Mouse (Mus musculus): ENCODE data around the gene Fcna. TPM values are rescaled to one million over a fixed set of nuclear protein-coding genes. Genes with fewer than 3 reads are reported as not detected.

Gene Fcna
- 0.26 and 1.5 TPM in 2 replicates for polyA plus RNA-seq (2016; fragmentation: Nextera tagmentation; extraction: Ambion mirVana)

GRCm38 (mm10) chr2:25627811-25628210, at the start of gene Fcna:
Fcna (minus strand) TSS chr2:25628030.
- H3K27ac ChIP-seq: no peak within 1 kb of the TSS
- H3K9me3 ChIP-seq: no peaks in the 10 kb centered on the region
- 75% methylated on average over 6 of the region's 6 CpGs for WGBS

GRCm38 (mm10) chr2:25676486-25676885, 48.7 kb upstream of the Fcna start, which contains the start of gene Lcn6:
Lcn6 (plus strand) TSS chr2:25676786.
- H3K9me3 ChIP-seq: no peaks in the 10 kb centered on the region
- no peaks in the 10 kb centered on the region for H3K36me3 ChIP-seq
- DNase-seq (ENCODE audit: low spot score): no peak
- H3K27me3 ChIP-seq (ENCODE audit: insufficient read depth, poor library complexity, severe bottlenecking): peaks cover 11% of the 10 kb centered on the region; the same call in 1 of the 2 replicates
- WGBS: 82% methylated on average over 3 of the region's 3 CpGs
- no peak within 1 kb of the TSS for H3K4me3 ChIP-seq
- no peak within 1 kb of the TSS for H3K27ac ChIP-seq
- H3K4me1 ChIP-seq: no peaks in the 10 kb centered on the region

More at GRCm38 (mm10) chr2:25627811-25628210, at the start of gene Fcna:
- no peak for DNase-seq (ENCODE audit: low spot score)
- Histone ChIP-seq H3K4me3 (no peak within 1 kb of the TSS), H3K4me1 (peaks cover 10% of the 10 kb centered on the region), H3K36me3 (no peaks in the 10 kb centered on the region), H3K27me3 (ENCODE audit: insufficient read depth, poor library complexity, severe bottlenecking) (peaks cover 26% of the 10 kb centered on the region; the same call in 1 of the 2 replicates)

- DNase-seq (ENCODE audit: low spot score): no peak
- WGBS: 77% methylated on average over 1 of the region's 1 CpGs
- Histone ChIP-seq H3K27me3 (ENCODE audit: insufficient read depth, poor library complexity, severe bottlenecking) (no peaks in the 10 kb centered on the region), H3K4me1 (no peaks in the 10 kb centered on the region), H3K9me3 (no peaks in the 10 kb centered on the region), H3K27ac (no peak overlapping the region), H3K36me3 (no peaks in the 10 kb centered on the region), H3K4me3 (no peak overlapping the region)
These were observed 38.7 kb upstream of the Fcna start for GRCm38 (mm10) chr2:25666516-25666915.

GRCm38 (mm10) chr2:25664125-25664524, 36.3 kb upstream of the Fcna start:
- no peaks in the 10 kb centered on the region for H3K9me3 ChIP-seq
- no peaks in the 10 kb centered on the region for H3K36me3 ChIP-seq
- DNase-seq (ENCODE audit: low spot score): no peak
- WGBS: 84% methylated on average over 5 of the region's 5 CpGs
- H3K4me3 ChIP-seq: no peak overlapping the region
- no peaks in the 10 kb centered on the region for H3K27me3 ChIP-seq (ENCODE audit: insufficient read depth, poor library complexity, severe bottlenecking)
- H3K27ac ChIP-seq: no peak overlapping the region
- no peaks in the 10 kb centered on the region for H3K4me1 ChIP-seq

GRCm38 (mm10) chr2:25663511-25663910, 35.7 kb upstream of the Fcna start:
- H3K9me3 ChIP-seq: no peaks in the 10 kb centered on the region
- H3K27ac ChIP-seq: no peak overlapping the region
- 61% methylated on average over 1 of the region's 1 CpGs for WGBS
- H3K4me3 ChIP-seq: no peak overlapping the region
- H3K4me1 ChIP-seq: no peaks in the 10 kb centered on the region
- no peaks in the 10 kb centered on the region for H3K36me3 ChIP-seq
- no peak for DNase-seq (ENCODE audit: low spot score)
- no peaks in the 10 kb centered on the region for H3K27me3 ChIP-seq (ENCODE audit: insufficient read depth, poor library complexity, severe bottlenecking)

- 80% methylated on average over 6 of the region's 6 CpGs for WGBS
These were observed 33.6 kb upstream of the Fcna start for GRCm38 (mm10) chr2:25661245-25661970.

GRCm38 (mm10) chr2:25660279-25660678, 32.4 kb upstream of the Fcna start:
- H3K9me3 ChIP-seq: no peaks in the 10 kb centered on the region
- H3K27me3 ChIP-seq (ENCODE audit: insufficient read depth, poor library complexity, severe bottlenecking): peaks cover 10% of the 10 kb centered on the region
- no peak overlapping the region for H3K4me3 ChIP-seq
- no peak overlapping the region for H3K27ac ChIP-seq
- H3K4me1 ChIP-seq: no peaks in the 10 kb centered on the region
- WGBS: 88% methylated on average over 8 of the region's 8 CpGs
- no peak for DNase-seq (ENCODE audit: low spot score)
- no peaks in the 10 kb centered on the region for H3K36me3 ChIP-seq

More at GRCm38 (mm10) chr2:25661245-25661970, 33.6 kb upstream of the Fcna start:
- Histone ChIP-seq H3K9me3 (no peaks in the 10 kb centered on the region), H3K4me1 (no peaks in the 10 kb centered on the region), H3K27ac (no peak overlapping the region), H3K4me3 (no peak overlapping the region), H3K36me3 (no peaks in the 10 kb centered on the region), H3K27me3 (ENCODE audit: insufficient read depth, poor library complexity, severe bottlenecking) (no peaks in the 10 kb centered on the region)
- no peak for DNase-seq (ENCODE audit: low spot score)

- Histone ChIP-seq H3K36me3 (no peaks in the 10 kb centered on the region), H3K27ac (no peak within 1 kb of the TSS), H3K9me3 (no peaks in the 10 kb centered on the region), H3K27me3 (ENCODE audit: insufficient read depth, poor library complexity, severe bottlenecking) (peaks cover 21% of the 10 kb centered on the region), H3K4me3 (no peak within 1 kb of the TSS), H3K4me1 (no peaks in the 10 kb centered on the region)
- DNase-seq (ENCODE audit: low spot score): no peak
These were observed 29.8 kb upstream of the Fcna start, which contains the start of gene Lcn5 for GRCm38 (mm10) chr2:25657652-25658051. Lcn5 (plus strand) TSS chr2:25657952.

GRCm38 (mm10) chr2:25657246-25657645, 29.4 kb upstream of the Fcna start:
- Histone ChIP-seq H3K36me3 (no peaks in the 10 kb centered on the region), H3K27me3 (ENCODE audit: insufficient read depth, poor library complexity, severe bottlenecking) (peaks cover 21% of the 10 kb centered on the region), H3K9me3 (no peaks in the 10 kb centered on the region), H3K4me3 (no peak overlapping the region), H3K4me1 (no peaks in the 10 kb centered on the region), H3K27ac (no peak overlapping the region)
- DNase-seq (ENCODE audit: low spot score): no peak
- WGBS: 75% methylated on average over 4 of the region's 4 CpGs

GRCm38 (mm10) chr2:25656691-25657090, 28.9 kb upstream of the Fcna start:
- Histone ChIP-seq H3K9me3 (no peaks in the 10 kb centered on the region), H3K4me3 (no peak overlapping the region), H3K4me1 (no peaks in the 10 kb centered on the region), H3K27ac (no peak overlapping the region), H3K27me3 (ENCODE audit: insufficient read depth, poor library complexity, severe bottlenecking) (peaks cover 21% of the 10 kb centered on the region), H3K36me3 (no peaks in the 10 kb centered on the region)
- DNase-seq (ENCODE audit: low spot score): no peak
- 82% methylated on average over 4 of the region's 4 CpGs for WGBS

- H3K27ac ChIP-seq: no peak overlapping the region
- WGBS: 62% methylated on average over 1 of the region's 1 CpGs
- H3K4me3 ChIP-seq: no peak overlapping the region
- H3K36me3 ChIP-seq: no peaks in the 10 kb centered on the region
- peaks cover 21% of the 10 kb centered on the region for H3K27me3 ChIP-seq (ENCODE audit: insufficient read depth, poor library complexity, severe bottlenecking)
- H3K4me1 ChIP-seq: no peaks in the 10 kb centered on the region
- no peaks in the 10 kb centered on the region for H3K9me3 ChIP-seq
- DNase-seq (ENCODE audit: low spot score): no peak
These were observed 26.7 kb upstream of the Fcna start for GRCm38 (mm10) chr2:25654502-25654901.

GRCm38 (mm10) chr2:25652902-25653301, 25.1 kb upstream of the Fcna start, which contains the start of gene Lcn8:
Lcn8 (plus strand) TSS chr2:25653120.
- H3K27me3 ChIP-seq (ENCODE audit: insufficient read depth, poor library complexity, severe bottlenecking): peaks cover 21% of the 10 kb centered on the region
- WGBS: 67% methylated on average over 2 of the region's 2 CpGs
- no peaks in the 10 kb centered on the region for H3K36me3 ChIP-seq
- H3K4me3 ChIP-seq: no peak within 1 kb of the TSS
- H3K27ac ChIP-seq: no peak within 1 kb of the TSS
- H3K9me3 ChIP-seq: no peaks in the 10 kb centered on the region
- DNase-seq (ENCODE audit: low spot score): no peak
- no peaks in the 10 kb centered on the region for H3K4me1 ChIP-seq

GRCm38 (mm10) chr2:25639890-25640289, 12.1 kb upstream of the Fcna start:
- Histone ChIP-seq H3K4me3 (no peak overlapping the region), H3K27ac (no peak overlapping the region), H3K4me1 (0 out of 2 replicates have a peak, but pooled peaks cover 3% of the 10 kb centered on the region), H3K27me3 (ENCODE audit: insufficient read depth, poor library complexity, severe bottlenecking) (no peaks in the 10 kb centered on the region), H3K9me3 (no peaks in the 10 kb centered on the region), H3K36me3 (no peaks in the 10 kb centered on the region)
- no peak for DNase-seq (ENCODE audit: low spot score)
- WGBS: 18% methylated on average over 6 of the region's 6 CpGs
